Comparison of ENCODE assay signal across 11 mouse cellular contexts in the genomic region with DNA sequence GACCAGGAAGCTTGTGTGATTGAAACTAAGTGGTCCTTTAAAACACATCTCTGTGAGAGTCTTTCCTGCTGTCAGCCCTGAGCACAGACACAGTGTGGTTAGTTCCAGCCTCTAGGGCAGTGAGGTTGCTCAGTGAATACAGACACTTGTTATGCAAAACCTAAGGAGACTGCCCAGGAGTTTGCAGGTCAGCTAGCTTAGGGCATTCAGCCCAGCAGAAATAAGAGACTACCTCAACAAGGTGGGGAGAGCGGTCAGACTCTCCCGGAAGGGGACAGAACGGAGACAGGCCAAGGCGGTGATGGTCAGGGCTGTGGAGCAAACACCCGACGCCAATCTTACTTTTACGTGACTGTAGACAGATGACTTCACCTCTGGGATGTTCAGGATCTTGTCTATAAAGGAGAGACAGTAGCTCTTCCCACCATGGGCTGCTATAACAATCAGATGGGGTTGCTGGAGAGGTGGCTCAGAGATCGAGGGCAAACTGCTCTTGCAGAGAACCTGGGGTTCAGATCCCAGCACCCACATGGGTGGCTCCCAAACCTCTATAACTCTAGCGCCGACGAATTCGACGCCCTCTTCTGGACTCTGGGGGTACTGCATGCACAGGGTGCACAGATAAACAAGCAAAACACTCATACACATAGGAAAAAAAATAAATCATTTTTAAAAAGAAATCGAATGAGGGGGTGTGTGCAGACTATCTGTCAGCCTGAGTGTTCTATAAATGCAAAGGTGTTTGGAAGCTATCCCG. TPM values are rescaled to one million over a fixed set of nuclear protein-coding genes. Genes with fewer than 3 reads are reported as not detected.
DNase-seq lines count a peak whose midpoint lies in the region; ATAC-seq and TF ChIP-seq lines count a peak whose summit lies in the region.
"Had no signal": no experiment of that assay in that cellular context is flagged by ENCODE, and none has a peak within 500 bp of the region (broad histone marks: within the 10 kb centered on the region; RNA-seq: fewer than 3 reads in every experiment).

No protein-coding gene starts in this region.

- H3K36me3 ChIP-seq in heart, embryonic 16.5 days (ENCODE audit: control insufficient read depth, insufficient read depth), result peaks cover 11% of the 10 kb centered on the region
- H3K36me3 ChIP-seq in lung, postnatal 0 days (ENCODE audit: insufficient read depth, low read length), result no peaks in the 10 kb centered on the region
- H3K36me3 ChIP-seq in G1E (replicated peaks), result peaks cover 82% of the 10 kb centered on the region
- H3K36me3 ChIP-seq: hindbrain, embryonic 12.5 days had no signal

- no peaks in the 10 kb centered on the region for H3K27me3 ChIP-seq in heart, embryonic 16.5 days (ENCODE audit: control insufficient read depth, insufficient read depth, low read length)
- H3K27me3 ChIP-seq in lung, postnatal 0 days (replicated peaks; ENCODE audit: insufficient read depth, low read length), result no peaks in the 10 kb centered on the region
- H3K27me3 ChIP-seq in G1E (ENCODE audit: insufficient read depth, low read length), result 0 out of 2 replicates have a peak, but pooled peaks cover 6% of the 10 kb centered on the region
- H3K27me3 ChIP-seq: hindbrain, embryonic 12.5 days had no signal

- H3K9ac ChIP-seq in heart, embryonic 16.5 days (ENCODE audit: low read length), result no peak overlapping the region
- no peak overlapping the region for H3K9ac ChIP-seq in lung, postnatal 0 days (replicated peaks; ENCODE audit: low read depth)
- H3K9ac ChIP-seq: hindbrain, embryonic 12.5 days had no signal

- H3K27ac ChIP-seq in heart, embryonic 16.5 days (ENCODE audit: low read length), result peak overlapping the region; percentile 72
- no peak overlapping the region for H3K27ac ChIP-seq in lung, postnatal 0 days (ENCODE audit: low read length)
- H3K27ac ChIP-seq: hindbrain, embryonic 12.5 days had no signal

- TF ChIP-seq EP300 in lung, postnatal 0 days (IDR thresholded peaks at IDR 0.05), result no peak

- H3K9me3 ChIP-seq in heart, embryonic 16.5 days (replicated peaks; ENCODE audit: control insufficient read depth, low read length), result no peaks in the 10 kb centered on the region
- H3K9me3 ChIP-seq in lung, postnatal 0 days (ENCODE audit: low read length), result no peaks in the 10 kb centered on the region
- no peaks in the 10 kb centered on the region for H3K9me3 ChIP-seq in G1E (replicated peaks)
- H3K9me3 ChIP-seq: hindbrain, embryonic 12.5 days had no signal

- peaks cover 88% of the 10 kb centered on the region for H3K4me1 ChIP-seq in heart, embryonic 16.5 days (ENCODE audit: control insufficient read depth, insufficient read depth, low read length)
- H3K4me1 ChIP-seq in lung, postnatal 0 days (ENCODE audit: insufficient read depth, low read depth, low read length), result peaks cover 8% of the 10 kb centered on the region
- H3K4me1 ChIP-seq in G1E (ENCODE audit: insufficient read depth, low read depth, low read length), result peaks cover 24% of the 10 kb centered on the region
- H3K4me1 ChIP-seq: hindbrain, embryonic 12.5 days had no signal

- WGBS in heart, embryonic 16.5 days, result 72% methylated on average over 15 of the region's 15 CpGs
- WGBS in lung, postnatal 0 days, result 79% methylated on average over 15 of the region's 15 CpGs

- no peak overlapping the region for H3K4me2 ChIP-seq in heart, embryonic 16.5 days (ENCODE audit: low read depth, low read length)
- H3K4me2 ChIP-seq in lung, postnatal 0 days (replicated peaks; ENCODE audit: low read depth, low read length), result no peak overlapping the region
- H3K4me2 ChIP-seq: hindbrain, embryonic 12.5 days had no signal

- TF ChIP-seq CTCF in lung, postnatal 0 days (IDR thresholded peaks at IDR 0.05), result peak; percentile 14; the same call in 1 of the 2 replicates
- 0 out of 2 replicates have a peak, but pooled peaks have one; percentile 6 for TF ChIP-seq CTCF in G1E (IDR thresholded peaks at IDR 0.05; ENCODE audit: low read depth, low read length)

- ATAC-seq in heart, embryonic 16.5 days (replicated peaks; ENCODE audit: extremely low read depth, insufficient read depth, low FRiP score), result no peak
- ATAC-seq in lung, postnatal 0 days, result no peak
- no peak for ATAC-seq in G1E (ENCODE audit: extremely low read depth, insufficient number of reproducible peaks, low FRiP score, poor library complexity, severe bottlenecking)
- ATAC-seq in activated CD4-positive, CD25-positive, alpha-beta regulatory T cell, adult 4 months, result no peak

- no peak for DNase-seq in heart, adult 9 months (ENCODE audit: low spot score in 2 of 2)
- no peak for DNase-seq in lung, postnatal 0 days (ENCODE audit: low spot score)
- DNase-seq in lung, postnatal 25 days (ENCODE audit: low spot score), result no peak
- no peak for DNase-seq in G1E (ENCODE audit: low spot score)
- peak; percentile 40 for DNase-seq in naive thymus-derived CD4-positive, alpha-beta T cell, adult 2 months (ENCODE audit: low read depth)
- no peak for DNase-seq in ovary, postnatal 36 days (ENCODE audit: low spot score)
- DNase-seq: cerebellum, postnatal 25 days; lung, postnatal 14 days had no signal

- no peak overlapping the region for H3K4me3 ChIP-seq in heart, embryonic 16.5 days (ENCODE audit: low read length)
- no peak overlapping the region for H3K4me3 ChIP-seq in lung, postnatal 0 days (ENCODE audit: low read depth, low read length)
- no peak overlapping the region for H3K4me3 ChIP-seq in G1E (ENCODE audit: low read depth, low read length)
- H3K4me3 ChIP-seq: hindbrain, embryonic 12.5 days had no signal

RNA-seq across cellular contexts. Expression of gene Rcsd1, which starts 30.5 kb away (rescaled TPM):
- 99.3 and 111 TPM in 2 replicates for polyA plus RNA-seq in heart, embryonic 16.5 days (2015; fragmentation: Nextera tagmentation; extraction: Ambion mirVana)
- polyA plus RNA-seq in lung, postnatal 0 days (2015; fragmentation: Nextera tagmentation; extraction: Ambion mirVana), result 49.6 and 54.4 TPM in 2 replicates
- total RNA-seq in G1E (2014; fragmentation: Nextera tagmentation) (14.2 and 16.1 TPM in 2 replicates), G1E (2017) (15.8 and 15.9 TPM in 2 replicates)
- 24.9 and 27.3 TPM in 2 replicates for polyA plus RNA-seq in G1E (2012)
- 100 to 1,000 TPM; 110 to 112 TPM for polyA plus RNA-seq in activated CD4-positive, CD25-positive, alpha-beta regulatory T cell, adult 4 months (2017; shearing (Covaris generic))

RNA-seq across cellular contexts. Expression of gene Mpzl1, which starts 44.7 kb away (rescaled TPM):
- 95.3 and 104 TPM in 2 replicates for polyA plus RNA-seq in heart, embryonic 16.5 days (2015; fragmentation: Nextera tagmentation; extraction: Ambion mirVana)
- 136 and 149 TPM in 2 replicates for polyA plus RNA-seq in lung, postnatal 0 days (2015; fragmentation: Nextera tagmentation; extraction: Ambion mirVana)
- 34.7 and 37.2 TPM in 2 replicates for total RNA-seq in G1E (2014; fragmentation: Nextera tagmentation)
- total RNA-seq in G1E (2017), result 1.6 and 1.9 TPM in 2 replicates
- 3.4 and 4.0 TPM in 2 replicates for polyA plus RNA-seq in G1E (2012)
- polyA plus RNA-seq in activated CD4-positive, CD25-positive, alpha-beta regulatory T cell, adult 4 months (2017; shearing (Covaris generic)), result 1 to 10 TPM in 1 of 2 experiments, not detected in 1; 1.4 TPM

Comparison
In these comparisons a context has a peak if more than half of its experiments do, and no peak if none do; other contexts are left out.
1. RNA of gene Mpzl1, which starts 44.7 kb away (polyA plus RNA-seq): 136 to 149 TPM in lung, postnatal 0 days and 95.3 to 104 TPM in heart, embryonic 16.5 days; 3.4 to 4.0 TPM in G1E and 1.4 TPM in activated CD4-positive, CD25-positive, alpha-beta regulatory T cell, adult 4 months; every median in the first group is over 10 times any median in the second.